ENCODE assay signal across 18 mouse cellular contexts in the genomic region with DNA sequence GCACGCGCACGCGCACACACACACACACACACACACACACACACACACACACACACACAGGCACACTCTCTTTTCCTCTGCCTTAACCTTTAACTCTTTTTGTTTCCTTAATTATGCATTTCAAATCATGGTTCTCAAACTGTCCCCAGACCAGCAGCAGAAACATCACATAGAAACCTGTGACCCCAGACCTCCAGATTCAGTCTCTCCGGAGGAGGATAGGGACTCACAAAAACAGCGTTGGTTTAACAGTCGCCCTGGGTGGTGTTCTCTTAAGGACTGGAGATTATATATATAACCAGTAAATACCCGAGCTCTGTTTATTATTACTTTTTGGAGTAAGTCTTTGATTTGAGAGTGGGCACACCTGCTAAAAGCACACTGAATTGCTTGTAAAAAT. TPM values are rescaled to one million over a fixed set of nuclear protein-coding genes. Genes with fewer than 3 reads are reported as not detected.
DNase-seq lines count a peak whose midpoint lies in the region; ATAC-seq and TF ChIP-seq lines count a peak whose summit lies in the region.
"Had no signal": no experiment of that assay in that cellular context is flagged by ENCODE, and none has a peak within 500 bp of the region (broad histone marks: within the 10 kb centered on the region; RNA-seq: fewer than 3 reads in every experiment).

No protein-coding gene starts in this region.

- H3K9ac ChIP-seq in intestine, postnatal 0 days (ENCODE audit: low read depth, low read length): no peak overlapping the region
- H3K9ac ChIP-seq: embryonic facial prominence, embryonic 12.5 days; hindbrain, embryonic 15.5 days; limb, embryonic 13.5 days; midbrain, embryonic 12.5 days; neural tube, embryonic 12.5 days had no signal

- H3K4me1 ChIP-seq in heart, embryonic 10.5 days: peaks cover 26% of the 10 kb centered on the region
- peaks cover 18% of the 10 kb centered on the region for H3K4me1 ChIP-seq in embryonic facial prominence, embryonic 10.5 days
- no peaks in the 10 kb centered on the region for H3K4me1 ChIP-seq in intestine, postnatal 0 days (replicated peaks; ENCODE audit: control insufficient read depth, insufficient read depth, low read length)

- 1% methylated on average over 8 of the region's 8 CpGs for WGBS in heart, embryonic 10.5 days
- 2% methylated on average over 8 of the region's 8 CpGs for WGBS in embryonic facial prominence, embryonic 10.5 days
- WGBS in intestine, postnatal 0 days: 3% methylated on average over 8 of the region's 8 CpGs

- no peak for ATAC-seq in intestine, postnatal 0 days

- peak overlapping the region; percentile 52 for H3K4me2 ChIP-seq in intestine, postnatal 0 days (replicated peaks; ENCODE audit: low read depth)
- H3K4me2 ChIP-seq: hindbrain, embryonic 15.5 days had no signal

- H3K4me3 ChIP-seq in heart, embryonic 10.5 days: peak overlapping the region; percentile 52
- no peak overlapping the region for H3K4me3 ChIP-seq in embryonic facial prominence, embryonic 10.5 days
- H3K4me3 ChIP-seq in intestine, postnatal 0 days (ENCODE audit: low read depth, low read length): 0 out of 2 replicates have a peak overlapping the region, but pooled peaks have one; percentile 31
- H3K4me3 ChIP-seq: hindbrain, embryonic 15.5 days; left cerebral cortex, adult 2 months; neural tube, embryonic 12.5 days had no signal

- no peaks in the 10 kb centered on the region for H3K36me3 ChIP-seq in heart, embryonic 10.5 days
- H3K36me3 ChIP-seq in embryonic facial prominence, embryonic 10.5 days (replicated peaks): no peaks in the 10 kb centered on the region
- no peaks in the 10 kb centered on the region for H3K36me3 ChIP-seq in intestine, postnatal 0 days (ENCODE audit: control insufficient read depth, insufficient read depth)
- H3K36me3 ChIP-seq: embryonic facial prominence, embryonic 12.5 days; hindbrain, embryonic 15.5 days; limb, embryonic 13.5 days; midbrain, embryonic 12.5 days; neural tube, embryonic 12.5 days had no signal

- DNase-seq in heart, embryonic 10.5 days (ENCODE audit: low spot score): no peak
- no peak for DNase-seq in heart, adult 8-10 months (ENCODE audit: low spot score)
- DNase-seq in kidney, postnatal 14 days: peak; percentile 11
- no peak for DNase-seq in kidney, adult 11 months
- DNase-seq in embryonic facial prominence, embryonic 10.5 days (ENCODE audit: low spot score): peak; percentile 12
- DNase-seq in adrenal gland, postnatal 4 days (ENCODE audit: low spot score in 2 of 2): no peak
- no peak for DNase-seq in cerebellum, adult 11-12 months
- DNase-seq: cerebellum, adult 9-10 months; gastrocnemius, postnatal 36 days had no signal

- H3K27ac ChIP-seq in heart, embryonic 10.5 days: no peak overlapping the region
- H3K27ac ChIP-seq in embryonic facial prominence, embryonic 10.5 days (replicated peaks): no peak overlapping the region
- H3K27ac ChIP-seq in intestine, postnatal 0 days (ENCODE audit: low read depth, low read length): no peak overlapping the region
- H3K27ac ChIP-seq: embryonic facial prominence, embryonic 12.5 days; hindbrain, embryonic 15.5 days; left cerebral cortex, adult 2 months; limb, embryonic 13.5 days; midbrain, embryonic 12.5 days; neural tube, embryonic 12.5 days had no signal

- no peak for TF ChIP-seq CTCF in intestine, postnatal 0 days (IDR thresholded peaks at IDR 0.05; ENCODE audit: low read depth)

- no peaks in the 10 kb centered on the region for H3K9me3 ChIP-seq in heart, embryonic 10.5 days
- no peaks in the 10 kb centered on the region for H3K9me3 ChIP-seq in embryonic facial prominence, embryonic 10.5 days
- no peaks in the 10 kb centered on the region for H3K9me3 ChIP-seq in intestine, postnatal 0 days (ENCODE audit: control insufficient read depth)
- H3K9me3 ChIP-seq: embryonic facial prominence, embryonic 12.5 days; hindbrain, embryonic 15.5 days; limb, embryonic 13.5 days; midbrain, embryonic 12.5 days; neural tube, embryonic 12.5 days had no signal

- H3K27me3 ChIP-seq in heart, embryonic 10.5 days (ENCODE audit: insufficient read depth, poor library complexity, severe bottlenecking): peaks cover 78% of the 10 kb centered on the region
- H3K27me3 ChIP-seq in embryonic facial prominence, embryonic 10.5 days (replicated peaks; ENCODE audit: low read depth, poor library complexity, severe bottlenecking): peaks cover 97% of the 10 kb centered on the region
- peaks cover 48% of the 10 kb centered on the region for H3K27me3 ChIP-seq in intestine, postnatal 0 days (replicated peaks; ENCODE audit: control insufficient read depth, insufficient read depth, low read length)

RNA-seq across cellular contexts. Expression of gene Tcf21, which starts 5.7 kb away (rescaled TPM):
- polyA plus RNA-seq in heart, embryonic 10.5 days (2016; fragmentation: Nextera tagmentation; extraction: Ambion mirVana): 64.0 and 75.4 TPM in 2 replicates
- 10 to 100 TPM in 1 of 4 experiments, 1 to 10 TPM in 3; 8.2 to 11.1 (median 9.0) TPM for total RNA-seq in heart, adult 8-10 months (2022)
- polyA plus RNA-seq in embryonic facial prominence, embryonic 10.5 days (2016; fragmentation: Nextera tagmentation; extraction: Ambion mirVana): 4.8 and 5.0 TPM in 2 replicates
- 66.4 and 70.2 TPM in 2 replicates for polyA plus RNA-seq in intestine, postnatal 0 days (2015; fragmentation: Nextera tagmentation; extraction: Ambion mirVana)
- total RNA-seq in adrenal gland, postnatal 4 days (2021): 10 to 100 TPM; 32.6 to 58.5 TPM
- total RNA-seq: gastrocnemius, postnatal 36 days; layer of hippocampus, adult 18-20 months; left cerebral cortex, adult 2 months had no signal
- polyA plus RNA-seq: frontal cortex, adult 2 months; midbrain, embryonic 12.5 days had no signal

Comparison
In these comparisons a context has a peak if more than half of its experiments do, and no peak if none do; other contexts are left out.
1. DNase-seq: peak in kidney, postnatal 14 days (single experiment) and embryonic facial prominence, embryonic 10.5 days (single experiment); none in heart, embryonic 10.5 days (single experiment), heart, adult 8-10 months (single experiment), kidney, adult 11 months (single experiment), adrenal gland, postnatal 4 days (0 of 2) and cerebellum, adult 11-12 months (single experiment).
2. RNA of gene Tcf21, which starts 5.7 kb away (polyA plus RNA-seq): 64.0 to 75.4 TPM in heart, embryonic 10.5 days and 66.4 to 70.2 TPM in intestine, postnatal 0 days; 4.8 to 5.0 TPM in embryonic facial prominence, embryonic 10.5 days; every median in the first group is over 10 times any median in the second.